Mouse (Mus musculus) erythroblast, adult 5-6 weeks (primary cell): ENCODE data around the gene Hspa4. TPM values are rescaled to one million over a fixed set of nuclear protein-coding genes. Genes with fewer than 3 reads are reported as not detected.
A peak's percentile ranks its signal among the peaks of the same experiment; 100 is the strongest.
"Not testable (repeated sequence)": the region's sequence is repeated elsewhere in the genome, so short reads cannot be mapped to it uniquely, and the experiment has no call there.

Experiments
- ATAC-seq: replicated peaks from 2 replicates; pipeline ENCODE4 v1.8.0; 2016; ENCODE audit warnings: moderate number of reproducible peaks, mild to moderate bottlenecking, moderate TSS enrichment, inconsistent platforms; ENCODE audit not compliant: poor library complexity, low FRiP score, severe bottlenecking
- total RNA-seq, 2 experiments: library from RNA; stranded (forward) in 1 of 2; stranded (reverse) in 1 of 2; fragments of 150-400 nt in 1 of 2; fragments of 200-764, 138-1000 nt in 1 of 2; gene quantifications; 2 replicates each; pipeline versions ENCODE4 v1.2.3 to v1.2.4; 2015 to 2017; ENCODE audit warnings: low replicate concordance in 2 of 2

Gene Hspa4
- total RNA-seq, 2 experiments from 2014 or later: 40.9 to 93.7 TPM

DNA sequence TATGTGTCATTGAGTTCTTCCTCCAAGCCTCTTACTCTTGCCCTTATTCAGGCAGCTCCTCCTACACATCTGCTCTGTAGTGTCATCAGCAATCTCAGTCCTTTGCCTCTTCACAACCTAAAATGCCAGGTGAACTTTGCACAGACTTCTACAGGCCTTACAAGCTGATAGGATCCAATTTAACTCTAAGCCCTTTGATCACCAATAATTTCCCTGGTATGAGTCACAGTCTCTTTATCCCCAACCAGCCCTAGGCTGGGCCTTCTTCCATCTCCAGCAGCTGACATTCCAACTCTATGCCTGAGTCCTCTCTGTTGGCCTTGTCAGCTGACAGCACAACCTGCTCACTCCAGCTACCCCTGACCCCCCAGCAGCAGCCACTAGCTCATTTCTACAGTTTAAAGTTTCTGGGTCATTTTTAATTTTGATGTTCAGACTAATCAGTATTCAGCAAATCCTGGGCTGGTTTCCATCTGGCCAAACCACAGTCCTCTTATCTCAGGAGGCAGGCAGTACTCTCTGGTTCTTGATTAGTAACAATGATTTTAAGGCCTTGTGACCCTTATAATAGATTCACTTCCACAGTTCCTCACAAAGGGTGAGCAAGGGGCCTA, 8.1 kb upstream of the Hspa4 start:
- ATAC-seq: no peak

DNA sequence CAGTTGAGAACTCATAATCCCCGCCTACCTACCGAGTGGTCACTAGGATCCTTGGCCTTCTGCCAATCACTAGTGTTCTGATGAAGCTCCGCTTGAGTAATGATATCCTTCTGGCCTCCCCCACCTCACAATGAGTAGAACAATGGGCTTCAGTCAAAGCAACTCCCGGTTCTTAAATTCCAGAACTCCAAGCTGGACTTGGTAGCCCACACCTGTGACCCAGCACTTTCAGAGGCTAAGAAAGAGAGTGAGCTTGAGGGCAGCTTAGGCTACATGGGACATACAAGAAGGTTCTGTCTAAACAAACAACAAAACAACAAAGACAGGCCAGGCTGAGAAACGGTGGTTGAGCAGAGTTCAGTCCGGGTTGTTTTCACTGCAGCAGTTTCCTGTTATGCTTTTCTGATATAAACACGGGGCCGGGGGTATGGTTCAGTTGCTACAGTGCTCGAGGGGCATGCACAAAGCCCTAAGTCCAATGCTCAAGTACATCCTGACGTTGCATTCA, 7.4 kb upstream of the Hspa4 start:
- no peak for ATAC-seq

DNA sequence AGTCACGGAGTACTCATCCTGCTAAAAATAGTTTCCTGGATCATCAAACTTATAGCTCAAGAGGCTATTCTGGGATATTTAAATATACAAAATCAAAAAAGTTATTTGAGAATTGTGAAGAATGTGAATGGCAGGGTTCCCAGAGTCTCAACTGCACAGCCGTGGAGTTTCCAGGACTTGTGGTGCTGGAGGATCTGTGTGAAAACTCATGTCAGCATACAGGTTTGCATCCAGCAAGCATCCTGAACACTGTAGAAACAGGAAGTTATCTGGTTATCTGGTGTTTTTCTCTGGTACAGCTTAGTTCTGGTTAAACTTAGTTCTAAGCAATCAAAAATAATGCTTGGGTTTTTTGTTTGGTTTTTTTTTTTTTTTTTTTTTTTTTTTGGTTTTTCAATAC, 6.7 kb upstream of the Hspa4 start:
- no peak for ATAC-seq

DNA sequence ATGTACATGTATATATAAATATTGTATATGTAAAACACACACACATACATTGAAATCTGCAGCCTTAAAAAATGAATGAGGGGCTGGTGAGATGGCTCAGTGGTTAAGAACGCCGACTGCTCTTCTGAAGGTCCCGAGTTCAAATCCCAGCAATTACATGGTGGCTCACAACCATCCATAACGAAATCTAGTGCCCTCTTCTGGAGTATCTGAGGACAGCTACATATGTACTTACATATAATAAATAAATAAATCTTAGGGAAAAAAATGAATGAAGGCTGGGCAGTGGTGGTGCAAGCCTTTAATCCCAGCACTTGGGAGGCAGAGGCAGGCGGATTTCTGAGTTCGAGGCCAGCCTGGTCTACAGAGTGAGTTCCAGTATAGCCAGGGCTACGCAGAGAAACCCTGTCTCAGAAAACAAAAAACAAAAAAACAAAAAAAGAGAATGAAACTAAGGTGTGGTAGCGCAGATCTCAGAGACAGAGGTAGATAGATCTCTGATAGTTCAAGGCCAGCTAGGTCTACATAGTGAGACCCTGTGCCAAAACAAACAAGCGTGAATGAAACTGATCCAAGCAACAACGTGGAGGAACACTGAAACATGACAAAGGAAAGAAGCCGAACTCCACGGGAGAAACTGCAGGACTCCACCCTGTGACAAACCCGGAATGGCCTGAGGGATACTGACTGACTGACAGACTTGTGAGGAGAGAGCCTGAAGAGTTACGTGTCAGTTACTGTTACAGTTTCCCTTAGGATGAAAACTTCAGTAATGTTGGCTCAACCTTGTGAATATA, 4.0 kb upstream of the Hspa4 start:
- no peak for ATAC-seq

DNA sequence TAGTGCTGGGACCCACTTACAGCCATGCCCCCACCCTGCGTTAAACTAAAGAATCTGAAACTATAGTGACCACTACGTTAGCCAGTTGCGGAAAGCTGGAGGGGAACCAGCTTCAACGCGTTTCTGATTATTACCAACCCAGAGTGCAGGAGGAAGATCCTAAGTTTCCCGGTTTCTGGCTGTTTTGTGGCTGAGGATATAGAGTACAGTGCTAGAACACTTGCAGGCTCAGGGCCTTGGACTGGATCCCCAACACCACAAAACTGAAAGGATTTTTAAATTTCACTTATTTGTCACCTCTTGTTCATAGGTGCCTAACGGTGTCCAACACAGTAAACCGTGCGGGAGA, 884 bp upstream of the Hspa4 start:
- ATAC-seq: no peak

DNA sequence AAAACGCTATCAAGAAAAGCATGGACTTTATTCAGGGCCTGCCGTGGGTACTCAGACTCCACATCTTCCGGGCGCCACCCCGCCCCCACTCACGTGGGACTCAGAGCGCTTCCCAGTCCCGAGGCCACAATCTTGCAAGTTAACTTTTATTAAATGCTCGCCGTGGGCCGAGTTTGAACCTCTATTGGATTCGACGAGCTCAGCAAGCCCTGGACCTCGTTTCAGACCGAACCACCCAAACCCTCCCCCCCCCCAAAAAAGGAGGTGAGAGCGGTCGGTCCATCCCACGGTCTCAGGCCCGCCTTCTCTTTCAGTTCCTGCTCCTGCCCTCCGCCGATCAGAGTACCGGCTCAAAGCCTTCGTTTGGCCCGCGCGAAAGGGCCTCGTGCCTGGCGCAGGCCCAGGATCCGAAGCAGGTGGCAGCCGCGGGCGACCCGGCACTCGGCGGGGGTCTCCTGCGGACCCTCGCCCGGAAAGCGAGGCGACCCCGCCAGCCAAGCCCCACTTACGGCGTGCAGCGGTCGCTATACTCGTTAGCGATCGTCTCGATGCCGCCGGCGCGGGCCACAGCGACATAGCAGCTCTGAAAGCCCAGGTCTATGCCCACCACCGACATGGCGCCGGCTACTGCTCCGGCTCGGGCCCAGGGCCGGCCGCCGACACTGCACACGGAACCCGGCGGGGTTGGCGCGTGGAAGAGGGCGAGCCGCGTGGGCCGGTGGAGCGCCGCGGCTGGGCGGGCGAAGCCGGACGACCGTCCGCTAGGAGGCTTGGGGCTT, 517 bp downstream of the Hspa4 start:
- ATAC-seq: peak; percentile 47

DNA sequence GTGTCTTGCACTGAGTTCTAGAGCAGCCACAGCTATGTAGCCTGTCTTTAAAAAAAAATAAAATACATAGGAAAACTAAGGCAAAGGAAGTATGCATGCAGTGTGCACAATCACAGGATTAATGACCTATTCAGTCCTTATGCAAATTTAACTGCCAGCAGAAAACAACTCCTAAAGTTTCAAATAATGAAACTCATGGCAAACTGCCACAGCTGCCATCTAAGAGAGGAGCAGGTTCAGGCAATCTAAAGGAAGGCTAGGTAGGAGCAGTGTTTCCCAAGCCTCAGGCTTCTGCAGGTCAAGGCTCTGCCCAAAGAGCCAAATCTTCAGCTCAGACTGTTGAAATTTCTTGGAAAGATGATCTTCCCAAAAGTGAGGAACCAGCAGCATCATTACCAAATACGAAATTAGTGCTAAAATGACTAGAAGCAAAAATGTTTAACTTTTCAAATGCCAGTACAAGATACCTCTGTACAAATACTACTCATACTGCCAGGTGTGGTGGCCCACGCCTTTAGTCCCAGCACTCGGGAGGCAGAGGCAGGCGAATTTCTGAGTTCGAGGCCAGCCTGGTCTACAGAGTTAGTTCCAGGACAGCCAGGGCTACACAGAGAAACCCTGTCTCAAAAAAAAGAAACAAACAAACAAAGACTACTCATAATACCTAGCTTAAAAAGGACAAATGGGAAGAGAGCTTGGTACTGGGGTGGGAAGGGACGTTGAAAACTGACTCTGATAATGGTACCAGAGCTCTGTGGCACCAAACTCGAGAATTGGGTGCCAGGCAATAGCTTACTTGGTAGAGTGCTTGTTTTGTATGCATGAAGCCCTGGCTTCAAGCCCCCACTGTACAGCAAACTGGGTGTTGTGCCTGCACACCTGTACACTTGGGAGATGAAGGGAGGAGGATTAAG, 2.1 kb downstream of the Hspa4 start:
- no peak for ATAC-seq

DNA sequence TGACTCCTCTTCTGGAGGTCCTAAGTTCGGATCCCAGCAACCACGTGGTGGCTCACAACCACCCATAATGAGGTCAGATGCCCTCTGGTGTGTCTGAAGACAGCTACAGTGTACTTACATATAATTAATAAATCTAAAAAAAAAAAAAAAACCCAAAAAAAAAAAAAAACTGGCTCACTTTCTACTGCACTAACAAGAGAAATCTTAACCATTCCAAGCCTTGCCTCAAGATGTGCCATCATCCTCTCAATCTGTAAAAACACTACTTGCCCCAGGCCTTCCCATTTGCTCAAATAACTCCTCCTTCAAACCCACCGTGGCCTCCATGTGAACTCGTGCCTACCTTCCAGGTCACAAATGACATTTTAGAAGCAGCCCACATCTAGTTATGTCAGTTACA, 3.4 kb downstream of the Hspa4 start:
- no peak for ATAC-seq

DNA sequence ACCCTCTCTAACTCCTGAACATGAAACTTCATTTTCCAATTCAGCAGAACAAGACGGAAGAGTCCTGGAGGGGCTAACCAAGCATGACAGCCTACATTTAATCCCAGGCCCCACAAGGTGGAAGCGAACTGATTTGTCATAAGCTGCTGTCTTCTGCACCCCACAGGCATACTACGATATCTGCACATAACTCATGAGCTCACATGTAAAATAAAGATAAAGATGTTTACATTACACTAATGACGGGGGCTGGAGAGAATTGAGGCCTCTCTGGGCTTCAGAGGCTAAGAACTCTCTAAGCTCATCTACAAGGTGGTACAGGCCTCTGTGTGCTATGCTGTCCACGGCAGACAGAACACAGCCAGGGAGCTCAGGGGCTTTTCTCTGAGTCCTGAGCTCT, 5.8 kb downstream of the Hspa4 start:
- peak; percentile 88 for ATAC-seq

DNA sequence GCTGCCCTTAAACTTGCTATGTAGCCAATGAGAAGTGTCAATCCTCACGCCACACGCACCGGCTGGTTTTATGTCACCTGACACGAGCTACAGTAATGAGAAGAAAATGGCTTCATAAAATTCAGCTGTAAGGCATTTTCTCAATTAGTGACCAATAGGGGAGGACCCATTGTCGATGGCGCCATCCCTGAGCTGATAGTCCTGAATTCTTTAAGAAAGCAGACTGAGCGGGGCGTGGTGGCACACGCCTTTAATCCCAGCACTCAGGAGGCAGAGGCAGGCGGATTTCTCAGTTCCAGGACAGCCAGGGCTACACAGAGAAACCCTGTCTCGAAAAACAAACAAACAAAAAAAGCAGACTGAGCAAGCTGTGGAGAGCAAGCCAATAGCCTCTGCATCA, 9.4 kb downstream of the Hspa4 start:
- ATAC-seq: no peak

DNA sequence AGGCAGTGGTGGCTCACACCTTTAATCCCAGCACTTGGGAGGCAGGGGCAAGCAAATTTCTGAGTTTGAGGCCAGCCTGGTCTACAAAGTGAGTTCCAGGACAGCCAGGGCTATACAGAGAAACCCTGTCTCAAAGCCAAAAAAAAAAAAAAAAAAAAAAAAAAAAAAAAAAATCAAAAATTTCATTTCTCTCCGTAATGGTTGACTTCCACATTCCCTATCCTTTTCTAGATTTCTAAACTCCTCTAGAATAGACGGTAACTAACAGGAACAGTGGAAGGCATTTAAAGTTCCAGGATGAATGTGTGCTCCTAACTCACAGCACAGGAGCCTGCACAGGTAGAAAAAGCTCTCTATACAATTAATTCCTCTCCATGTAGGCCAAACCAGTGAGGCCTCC, 10.1 kb downstream of the Hspa4 start:
- not testable (repeated sequence) for ATAC-seq

DNA sequence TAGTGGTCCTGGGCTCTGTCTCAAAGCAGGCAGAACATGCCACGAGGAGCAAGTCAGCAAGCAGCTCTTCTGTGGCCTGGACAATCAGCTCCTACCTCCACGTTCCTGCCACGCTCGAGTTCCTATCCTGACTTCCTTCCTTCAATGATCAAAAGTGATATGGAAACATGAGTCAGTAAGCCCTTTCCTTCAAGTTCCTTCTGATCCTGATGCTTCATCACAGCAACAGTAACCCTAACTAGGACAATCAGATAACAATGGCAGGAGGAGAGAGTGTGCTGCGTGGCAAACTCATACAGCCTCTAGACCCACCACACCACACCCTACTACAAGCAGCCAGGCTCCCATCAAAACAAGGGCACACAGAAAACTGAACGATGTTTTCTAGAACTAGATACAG, 14.4 kb downstream of the Hspa4 start:
- ATAC-seq: no peak

DNA sequence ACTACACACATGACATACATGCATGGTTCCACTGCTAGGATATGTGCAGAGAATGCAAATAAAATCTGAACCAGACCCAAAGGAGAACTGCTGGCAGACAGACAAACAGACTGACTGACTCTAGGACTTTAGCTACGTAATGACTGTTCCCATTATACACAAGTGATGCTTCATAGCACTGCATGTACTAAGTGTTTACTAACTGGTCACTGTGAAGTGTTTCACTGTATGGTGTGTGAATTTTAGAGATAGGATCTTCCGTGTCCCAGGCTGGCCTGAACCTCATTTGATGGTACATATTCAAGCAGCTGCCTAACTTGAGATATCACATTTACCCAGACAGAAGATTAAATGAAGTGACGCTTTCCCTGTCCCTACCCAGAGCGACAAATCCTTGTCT, 21.8 kb downstream of the Hspa4 start:
- ATAC-seq: no peak

DNA sequence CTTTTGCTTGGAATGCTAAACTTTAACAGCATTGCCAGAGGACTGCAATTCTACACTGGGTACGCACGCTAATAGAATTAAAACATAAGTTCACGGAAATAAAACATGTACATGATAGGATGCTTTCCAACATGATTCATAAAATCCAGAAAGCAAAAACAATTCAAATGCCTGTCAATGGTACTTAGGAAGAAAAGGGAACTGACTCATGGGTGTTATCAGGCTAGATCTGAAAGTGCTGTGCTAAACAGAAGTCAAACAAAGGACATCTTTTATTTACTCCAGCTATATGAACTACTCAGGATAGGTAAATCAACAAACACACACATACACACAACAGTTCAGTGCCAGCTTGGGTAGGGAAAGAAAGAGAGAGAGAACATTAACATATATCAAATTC, 24.9 kb downstream of the Hspa4 start:
- no peak for ATAC-seq

DNA sequence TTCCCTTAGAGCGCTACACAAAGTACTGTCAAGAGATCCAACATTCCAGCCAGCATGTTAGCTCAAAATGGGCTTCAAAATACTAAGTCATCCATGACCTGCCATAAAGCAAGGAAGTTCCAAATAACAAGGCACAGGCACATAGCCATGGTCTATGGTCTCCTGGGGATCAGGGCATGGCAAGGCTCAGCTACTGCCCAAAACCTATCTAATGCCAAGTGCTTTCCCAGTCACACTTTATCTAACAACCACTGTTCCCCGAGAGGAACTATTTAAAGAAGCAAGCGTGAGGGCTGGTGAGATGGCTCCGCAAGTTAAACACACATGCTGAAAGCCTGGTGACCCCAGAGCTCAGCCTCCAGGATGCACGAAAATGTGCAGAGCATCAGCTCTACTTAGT, 26.9 kb downstream of the Hspa4 start:
- no peak for ATAC-seq

DNA sequence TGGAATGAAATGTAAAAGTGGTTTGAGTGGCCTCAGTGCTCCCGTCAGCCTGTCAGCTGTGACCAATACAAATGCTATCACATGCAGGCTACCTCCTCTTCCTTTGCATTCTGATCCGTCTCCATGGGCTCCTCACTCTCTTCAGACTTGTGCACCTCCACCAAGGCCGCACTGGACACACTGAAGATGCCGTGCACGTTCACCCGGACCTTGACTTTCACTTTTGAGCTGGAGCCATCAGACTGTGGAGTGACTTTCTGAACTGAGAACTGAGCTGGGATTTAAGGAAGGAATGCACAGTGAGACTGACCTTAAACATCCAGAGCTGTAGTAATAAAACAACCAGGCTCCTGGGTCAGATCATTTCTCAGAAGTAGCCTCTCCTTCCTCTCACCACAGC, 30.7 kb downstream of the Hspa4 start:
- ATAC-seq: no peak

DNA sequence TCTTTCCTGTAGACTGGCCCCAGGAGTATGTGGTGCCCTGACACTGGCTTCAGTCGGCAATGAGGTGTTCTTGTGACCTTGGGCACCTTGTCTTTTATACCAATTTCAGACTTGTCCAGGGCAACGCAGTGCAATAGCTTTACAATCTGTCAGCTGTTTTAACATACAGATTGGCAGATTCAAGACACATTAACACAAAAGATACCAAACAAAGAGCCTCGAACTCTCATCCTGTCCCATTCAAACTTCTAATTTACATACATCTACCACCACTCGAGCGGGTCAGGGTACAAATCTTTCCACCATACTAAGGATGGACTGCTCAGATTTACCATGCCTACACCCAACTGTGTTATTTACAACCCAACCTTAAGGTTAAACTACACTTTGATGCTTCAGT, 39.7 kb downstream of the Hspa4 start:
- ATAC-seq: no peak

DNA sequence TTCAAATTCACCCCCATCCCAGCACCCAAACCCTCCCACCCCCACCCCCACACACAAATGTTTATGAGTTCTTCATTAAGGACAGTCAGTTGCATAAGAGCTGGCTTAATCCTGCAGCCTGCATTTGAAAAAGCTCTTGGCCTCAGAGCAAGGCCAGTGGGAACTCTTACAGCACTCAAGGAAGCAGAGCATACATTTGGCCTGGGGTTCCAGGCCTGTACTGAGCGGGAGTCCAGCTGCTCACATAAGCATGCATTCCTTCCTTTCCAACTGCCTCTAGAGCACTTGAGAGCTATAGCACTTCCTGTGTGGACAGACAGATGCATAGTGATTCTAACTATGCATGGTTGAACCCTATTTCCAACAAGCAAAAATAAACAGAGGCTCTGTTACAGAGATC, 40.2 kb downstream of the Hspa4 start:
- no peak for ATAC-seq

DNA sequence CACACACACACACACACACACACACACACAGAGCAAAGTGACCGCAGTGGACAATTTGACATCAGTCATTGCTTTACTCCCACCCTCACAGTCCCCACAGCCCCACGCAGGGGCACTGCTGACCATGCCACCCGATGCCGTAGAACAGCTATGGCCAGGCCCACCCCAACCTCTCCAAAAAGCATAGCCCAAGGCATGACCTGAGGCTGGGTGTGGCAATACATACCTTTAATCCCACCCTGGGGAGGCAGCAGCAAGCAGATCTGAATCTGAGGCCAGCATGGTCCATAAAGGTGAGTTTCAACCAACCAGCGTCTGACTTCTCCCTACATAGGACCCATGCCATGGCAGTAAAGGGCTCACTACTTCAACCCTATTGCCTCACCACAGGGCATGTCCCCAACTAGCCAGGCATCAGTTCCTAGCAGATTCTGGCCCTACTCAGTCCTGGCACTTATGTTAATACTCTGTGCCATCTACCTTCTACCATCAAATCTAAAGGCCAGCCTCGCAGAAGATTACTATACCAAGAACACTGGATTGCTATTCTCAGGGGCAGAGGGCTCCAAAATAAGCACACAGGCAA, 41.1 kb downstream of the Hspa4 start:
- no peak for ATAC-seq

DNA sequence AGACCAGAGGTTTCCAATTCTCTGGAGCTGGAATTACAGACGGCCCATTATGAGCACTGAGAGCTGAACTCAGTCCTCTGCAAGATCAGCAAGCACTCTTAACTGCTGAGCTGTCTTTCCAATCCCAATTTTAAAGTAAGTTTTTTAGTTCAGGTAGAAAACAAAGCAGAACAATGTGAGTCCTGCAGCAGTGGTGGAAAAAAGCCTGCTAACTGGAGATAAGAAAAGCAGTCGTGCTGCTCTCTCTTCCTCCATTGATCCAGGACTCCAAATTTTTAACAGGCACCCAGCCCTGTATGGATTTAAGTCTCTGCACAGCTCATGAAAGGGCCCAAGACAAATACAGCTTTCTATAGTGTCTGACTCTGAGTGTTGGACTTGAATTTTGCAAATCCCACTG, 43.3 kb downstream of the Hspa4 start:
- ATAC-seq: no peak
